Mouse (Mus musculus): ENCODE results near the gene Sst.

Gene Sst

GRCm38 (mm10) chr16:23855242-23855641, 35.5 kb downstream of the Sst start:
- DNase-seq: no peak

GRCm38 (mm10) chr16:23849720-23850119, 41.0 kb downstream of the Sst start:
- DNase-seq: no peak

GRCm38 (mm10) chr16:23849176-23849575, 41.6 kb downstream of the Sst start:
- no peak for DNase-seq

GRCm38 (mm10) chr16:23844622-23845021, 46.1 kb downstream of the Sst start:
- no peak for DNase-seq

GRCm38 (mm10) chr16:23842609-23843008, 48.1 kb downstream of the Sst start:
- no peak for DNase-seq
